Mouse (Mus musculus) heart, postnatal 0 days (tissue): ENCODE data around the gene Gypa.

Source experiments
- CTCF ChIP-seq: IDR thresholded peaks from 2 replicates; pipeline ENCODE4 v1.5.1; 2016; ENCODE audit warnings: antibody characterized with exemption, control low read depth, low read depth
- EP300 ChIP-seq: IDR thresholded peaks from 2 replicates; pipeline ENCODE4 v1.6.1; 2016; ENCODE audit warnings: antibody characterized with exemption, low read depth

DNA sequence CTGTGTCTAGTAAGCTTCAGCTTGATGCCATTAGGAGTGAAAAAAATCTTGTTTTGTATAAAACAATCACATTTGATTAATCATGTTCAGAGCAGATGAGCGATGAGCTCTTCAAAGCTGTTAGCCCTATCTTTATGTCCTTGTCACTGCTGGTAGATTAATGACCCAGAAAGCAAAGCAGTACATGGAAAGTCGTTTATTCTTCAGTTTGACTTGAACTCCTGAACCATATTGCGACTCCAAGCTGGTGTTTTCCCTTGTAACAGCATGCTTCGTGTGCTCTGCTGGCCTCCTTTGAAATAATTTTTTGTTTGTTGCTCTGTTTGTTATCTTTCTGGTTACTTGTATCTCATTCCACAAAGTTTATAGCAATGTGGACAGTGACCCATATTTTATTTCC lies 46.4 kb upstream of the Gypa start:
- TF ChIP-seq EP300 (no peak), CTCF (no peak)
